Mouse (Mus musculus) lung, embryonic 14.5 days (tissue): ENCODE measurements at regions not wholly inside any gene's neighbourhood (a gene's known extent, or its start where the extent isn't known, plus 50 kb on each side); places are given as distances from the start of the nearest gene placed in this dataset.

ENCODE experiments used
- ATAC-seq: fragments of 200-750 bp; cut with Nextera tagmentation; 2 replicates; pipeline ENCODE4 v1.8.0; 2017; ENCODE audit warnings: mild to moderate bottlenecking, moderate TSS enrichment, moderate library complexity; ENCODE audit not compliant: insufficient read depth
- DNase-seq: peaks from one replicate; pipeline ENCODE4 v3.0.0-alpha.2; 2015
- H3K27ac ChIP-seq: fragments of 300-500 bp; sonication (generic); 2 replicates; pipeline ENCODE4 v1.5.1; 2014; ENCODE audit warnings: low read depth, mild to moderate bottlenecking, moderate library complexity
- H3K27me3 ChIP-seq: fragments of 300-500 bp; sonication (generic); 2 replicates; pipeline ENCODE4 v1.6.1; 2014; ENCODE audit warnings: low read length, control low read depth; ENCODE audit not compliant: insufficient read depth
- H3K36me3 ChIP-seq: fragments of 300-500 bp; sonication (generic); 2 replicates; pipeline ENCODE4 v1.6.1; 2014; ENCODE audit warnings: control low read depth; ENCODE audit not compliant: insufficient read depth
- H3K4me1 ChIP-seq: fragments of 300-500 bp; sonication (generic); 2 replicates; pipeline ENCODE4 v1.6.1; 2014; ENCODE audit warnings: antibody characterized with exemption, control low read depth; ENCODE audit not compliant: insufficient read depth
- H3K4me2 ChIP-seq: fragments of 300-500 bp; sonication (generic); 2 replicates; pipeline ENCODE4 v1.6.1; 2014; ENCODE audit warnings: mild to moderate bottlenecking
- H3K4me3 ChIP-seq: fragments of 300-500 bp; sonication (generic); 2 replicates; pipeline ENCODE4 v1.5.1; 2014; ENCODE audit warnings: low read depth, low read length
- H3K9ac ChIP-seq: fragments of 300-500 bp; sonication (generic); 2 replicates; pipeline ENCODE4 v1.6.1; 2014
- H3K9me3 ChIP-seq: fragments of 300-500 bp; sonication (generic); 2 replicates; pipeline ENCODE4 v1.6.1; 2016; ENCODE audit warnings: low read depth, low read length, control low read depth
- CTCF ChIP-seq: IDR thresholded peaks from 2 replicates; pipeline ENCODE4 v1.5.1; 2016; ENCODE audit warnings: antibody characterized with exemption, low read depth
- WGBS: fragments of 180-500 bp; shearing (Covaris S2); extraction: QIAGEN DNeasy Blood & Tissue Kit; methylation state at CpG from one replicate; pipeline ENCODE4 v1.1.7; 2014; 5-methylcytosine and 5-hydroxymethylcytosine counted together

GRCm38 (mm10) chrX:58244544-58244943, 222.0 kb downstream of the Zic3 start:
- Histone ChIP-seq H3K27ac (no peak overlapping the region), H3K27me3 (no peaks in the 10 kb centered on the region), H3K36me3 (no peaks in the 10 kb centered on the region), H3K9me3 (no peaks in the 10 kb centered on the region), H3K9ac (no peak overlapping the region), H3K4me3 (no peak overlapping the region), H3K4me2 (no peak overlapping the region), H3K4me1 (no peaks in the 10 kb centered on the region)
- TF ChIP-seq CTCF = no peak
- ATAC-seq (no peak), DNase-seq (peak; percentile 33)
- WGBS = 66% methylated on average over 2 of the region's 2 CpGs

- no peak for DNase-seq
- Histone ChIP-seq H3K4me3 (no peak overlapping the region), H3K9ac (no peak overlapping the region), H3K36me3 (no peaks in the 10 kb centered on the region), H3K9me3 (no peaks in the 10 kb centered on the region), H3K4me2 (no peak overlapping the region), H3K27ac (no peak overlapping the region), H3K27me3 (no peaks in the 10 kb centered on the region), H3K4me1 (no peaks in the 10 kb centered on the region)
- TF ChIP-seq CTCF = no peak
- no peak for ATAC-seq
- WGBS = 49% methylated on average over 8 of the region's 8 CpGs
Observed at GRCm38 (mm10) chrX:58256043-58256442, 233.5 kb downstream of the Zic3 start.

- H3K4me2 ChIP-seq = no peak overlapping the region
- H3K9ac ChIP-seq = no peak overlapping the region
- DNase-seq = no peak
- H3K36me3 ChIP-seq = no peaks in the 10 kb centered on the region
- no peak for TF ChIP-seq CTCF
- no peaks in the 10 kb centered on the region for H3K4me1 ChIP-seq
- H3K27me3 ChIP-seq = no peaks in the 10 kb centered on the region
- H3K4me3 ChIP-seq = no peak overlapping the region
- H3K9me3 ChIP-seq = no peaks in the 10 kb centered on the region
- H3K27ac ChIP-seq = no peak overlapping the region
- ATAC-seq = no peak
- 62% methylated on average over 2 of the region's 2 CpGs for WGBS
Observed at GRCm38 (mm10) chrX:58282903-58283302, 260.4 kb downstream of the Zic3 start.

DNA sequence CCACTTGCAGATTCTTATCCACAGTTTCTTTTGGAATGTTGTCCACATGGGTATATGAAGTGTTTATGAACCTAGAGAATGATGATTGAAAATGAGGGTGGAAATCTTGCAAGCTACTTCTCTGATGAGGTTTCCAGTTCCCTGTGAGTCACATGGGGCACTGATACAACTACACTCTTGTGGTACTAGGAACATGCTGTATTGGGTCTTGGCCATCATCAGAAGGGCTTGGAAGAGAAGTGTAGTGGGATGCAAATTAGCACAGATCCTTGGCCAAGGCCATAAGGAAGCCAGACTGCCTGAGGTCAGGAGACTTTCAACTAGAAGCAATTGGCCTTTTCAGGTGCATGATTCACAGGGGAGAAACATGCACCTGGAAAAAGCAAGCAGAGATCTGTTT, 300.3 kb downstream of the Zic3 start:
- no peaks in the 10 kb centered on the region for H3K9me3 ChIP-seq
- no peak overlapping the region for H3K4me2 ChIP-seq
- no peaks in the 10 kb centered on the region for H3K4me1 ChIP-seq
- no peaks in the 10 kb centered on the region for H3K36me3 ChIP-seq
- H3K27me3 ChIP-seq = no peaks in the 10 kb centered on the region
- H3K9ac ChIP-seq = no peak overlapping the region
- no peak for TF ChIP-seq CTCF
- ATAC-seq (no peak), DNase-seq (no peak)
- no peak overlapping the region for H3K4me3 ChIP-seq
- no peak overlapping the region for H3K27ac ChIP-seq

DNA sequence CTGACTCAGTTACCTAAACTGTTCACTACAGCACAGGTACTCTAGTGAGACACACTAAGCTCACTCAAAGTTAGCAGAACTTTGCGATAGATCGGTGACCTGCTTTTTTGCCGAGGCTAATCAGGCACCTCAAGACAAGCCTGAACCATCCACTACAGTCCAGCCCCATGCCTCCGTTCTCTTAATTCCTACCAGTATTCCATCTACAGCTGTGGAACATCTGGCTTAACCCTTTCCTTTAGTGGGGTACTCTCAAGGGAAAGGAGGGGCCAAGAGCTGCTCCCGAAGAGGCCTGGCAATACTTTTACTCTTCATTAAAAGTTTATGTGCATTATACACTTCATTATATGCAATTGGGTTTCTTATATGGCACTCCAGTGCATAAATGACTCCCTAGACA, 329.1 kb downstream of the Zic3 start:
- Histone ChIP-seq H3K4me3 (no peak overlapping the region), H3K9me3 (no peaks in the 10 kb centered on the region), H3K27me3 (no peaks in the 10 kb centered on the region), H3K4me2 (no peak overlapping the region), H3K36me3 (no peaks in the 10 kb centered on the region), H3K9ac (no peak overlapping the region), H3K4me1 (no peaks in the 10 kb centered on the region), H3K27ac (no peak overlapping the region)
- TF ChIP-seq CTCF = no peak
- WGBS = 79% methylated on average over 5 of the region's 5 CpGs
- no peak for DNase-seq
- no peak for ATAC-seq

DNA sequence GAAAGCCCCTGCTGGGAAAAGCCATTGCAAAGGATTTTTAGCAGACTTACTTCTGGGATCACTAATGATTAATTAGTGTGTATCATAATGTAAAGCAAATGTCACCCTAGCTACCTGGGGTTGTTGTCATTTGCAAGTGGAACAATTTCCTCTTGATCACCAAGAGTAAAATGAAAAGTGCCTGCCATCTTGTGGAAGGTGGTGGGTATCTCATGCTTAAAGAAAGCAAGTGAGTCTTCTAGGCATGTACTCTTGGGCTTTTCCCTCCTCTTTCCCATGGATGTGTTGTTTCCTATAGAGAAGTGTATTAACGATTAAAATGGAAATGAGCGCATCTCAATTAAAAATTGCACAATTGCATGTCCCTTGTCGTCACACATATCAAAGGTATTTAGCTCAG, 355.4 kb downstream of the Zic3 start:
- Histone ChIP-seq H3K4me3 (no peak overlapping the region), H3K9me3 (no peaks in the 10 kb centered on the region), H3K4me1 (no peaks in the 10 kb centered on the region), H3K9ac (no peak overlapping the region), H3K4me2 (no peak overlapping the region), H3K36me3 (no peaks in the 10 kb centered on the region), H3K27me3 (no peaks in the 10 kb centered on the region), H3K27ac (no peak overlapping the region)
- ATAC-seq = no peak
- peak; percentile 8 for DNase-seq
- WGBS = 65% methylated on average over 3 of the region's 3 CpGs
- 0 out of 2 replicates have a peak, but pooled peaks have one; percentile 20 for TF ChIP-seq CTCF
